Mouse (Mus musculus): Measurements from ENCODE around the gene Zfp108.

GRCm38 (mm10) chr7:24253779-24254615, 597 bp upstream of the Zfp108 start:
- TF ChIP-seq MYOG (IDR thresholded peaks at IDR 0.05; ENCODE audit: control insufficient read depth in 1 of 3, insufficient read depth in 1 of 3, insufficient read length in 2 of 3, low read depth in 2 of 3) = no peak
- no peak for TF ChIP-seq POLR2A (IDR thresholded peaks at IDR 0.05; ENCODE audit: insufficient read length, low read depth)
- TF ChIP-seq E2F4 (IDR thresholded peaks at IDR 0.05; ENCODE audit: insufficient read depth) = no peak
- TF ChIP-seq USF1 (IDR thresholded peaks at IDR 0.05; ENCODE audit: low read depth) = no peak
- TF ChIP-seq POLR2AphosphoS2 (IDR thresholded peaks at IDR 0.05; ENCODE audit: insufficient read length, low read depth) = no peak
